Mouse (Mus musculus): ENCODE data around the gene Sertad4. TPM values are rescaled to one million over a fixed set of nuclear protein-coding genes. Genes with fewer than 3 reads are reported as not detected.

Gene Sertad4
- total and polyA plus RNA-seq, 2 experiments from 2014 or later = 4.0 to 5.0 TPM

DNA sequence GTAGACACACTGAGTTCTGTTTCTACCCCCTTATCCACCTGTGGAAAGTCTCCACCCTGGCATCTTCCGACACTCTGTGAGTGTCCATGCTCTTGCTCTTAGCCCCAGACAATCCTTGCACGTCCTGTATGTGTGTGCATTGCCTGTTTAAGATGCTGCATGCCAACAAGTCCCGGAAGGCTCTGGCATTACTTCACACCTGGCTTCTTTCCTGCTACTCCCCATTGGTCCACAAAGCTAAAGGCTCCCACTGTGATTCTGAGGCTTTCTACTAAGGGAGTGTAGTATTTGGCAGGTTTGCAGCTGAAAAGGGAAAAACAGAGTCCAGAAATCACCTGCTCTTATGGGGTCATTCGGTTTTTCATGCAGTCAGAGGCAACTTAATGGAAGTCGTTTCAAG is 17.3 kb upstream of the Sertad4 start:
- Histone ChIP-seq H3K9me3 (replicated peaks; ENCODE audit: control insufficient read depth, low read length) (no peaks in the 10 kb centered on the region), H3K27ac (ENCODE audit: low read depth) (no peak overlapping the region), H3K4me1 (ENCODE audit: control insufficient read depth, insufficient read depth) (no peaks in the 10 kb centered on the region), H3K4me2 (ENCODE audit: low read depth, low read length) (no peak overlapping the region), H3K36me3 (replicated peaks; ENCODE audit: control insufficient read depth, insufficient read depth, low read length) (no peaks in the 10 kb centered on the region), H3K27me3 (ENCODE audit: control insufficient read depth, insufficient read depth, low read length) (no peaks in the 10 kb centered on the region), H3K9ac (replicated peaks; ENCODE audit: low read depth, low read length) (no peak overlapping the region), H3K4me3 (ENCODE audit: low read depth, low read length) (no peak overlapping the region)
- DNase-seq (ENCODE audit: low spot score) (no peak), ATAC-seq (ENCODE audit: insufficient read depth, low read depth) (no peak)
- 65% methylated on average over 5 of the region's 5 CpGs for WGBS
- TF ChIP-seq EP300 (IDR thresholded peaks at IDR 0.05; ENCODE audit: low read depth) = no peak
- no peak for TF ChIP-seq CTCF (IDR thresholded peaks at IDR 0.05; ENCODE audit: low read depth)

DNA sequence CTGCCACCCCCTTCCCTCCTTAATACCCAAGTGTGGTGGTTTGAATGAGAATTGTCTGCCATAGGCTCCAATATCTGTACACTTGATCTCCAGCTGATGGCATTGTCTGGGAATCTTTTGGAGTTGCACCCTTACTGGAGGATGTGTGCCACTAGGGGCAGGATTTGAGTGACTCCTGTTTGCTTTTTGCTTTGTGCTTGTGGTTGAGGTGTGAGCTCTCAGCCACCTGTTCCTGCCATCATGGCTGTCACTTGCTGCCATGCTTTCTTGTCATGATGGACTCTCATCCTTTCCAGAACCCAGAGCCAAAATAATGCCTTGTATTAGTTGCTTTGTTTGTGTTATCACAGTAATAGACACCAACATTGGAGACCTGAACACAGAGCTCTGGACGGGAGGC is 14.2 kb upstream of the Sertad4 start:
- DNase-seq (ENCODE audit: low spot score) (no peak), ATAC-seq (ENCODE audit: insufficient read depth, low read depth) (no peak)
- no peaks in the 10 kb centered on the region for H3K27me3 ChIP-seq (ENCODE audit: control insufficient read depth, insufficient read depth, low read length)
- WGBS = 78% methylated on average over 1 of the region's 1 CpGs
- H3K4me1 ChIP-seq (ENCODE audit: control insufficient read depth, insufficient read depth) = no peaks in the 10 kb centered on the region
- TF ChIP-seq EP300 (IDR thresholded peaks at IDR 0.05; ENCODE audit: low read depth) (no peak), CTCF (IDR thresholded peaks at IDR 0.05; ENCODE audit: low read depth) (0 out of 2 replicates have a peak, but pooled peaks have one; percentile 5)
- H3K27ac ChIP-seq (ENCODE audit: low read depth) = no peak overlapping the region
- H3K4me2 ChIP-seq (ENCODE audit: low read depth, low read length) = no peak overlapping the region
- no peak overlapping the region for H3K9ac ChIP-seq (replicated peaks; ENCODE audit: low read depth, low read length)
- no peak overlapping the region for H3K4me3 ChIP-seq (ENCODE audit: low read depth, low read length)
- no peaks in the 10 kb centered on the region for H3K36me3 ChIP-seq (replicated peaks; ENCODE audit: control insufficient read depth, insufficient read depth, low read length)
- H3K9me3 ChIP-seq (replicated peaks; ENCODE audit: control insufficient read depth, low read length) = no peaks in the 10 kb centered on the region

DNA sequence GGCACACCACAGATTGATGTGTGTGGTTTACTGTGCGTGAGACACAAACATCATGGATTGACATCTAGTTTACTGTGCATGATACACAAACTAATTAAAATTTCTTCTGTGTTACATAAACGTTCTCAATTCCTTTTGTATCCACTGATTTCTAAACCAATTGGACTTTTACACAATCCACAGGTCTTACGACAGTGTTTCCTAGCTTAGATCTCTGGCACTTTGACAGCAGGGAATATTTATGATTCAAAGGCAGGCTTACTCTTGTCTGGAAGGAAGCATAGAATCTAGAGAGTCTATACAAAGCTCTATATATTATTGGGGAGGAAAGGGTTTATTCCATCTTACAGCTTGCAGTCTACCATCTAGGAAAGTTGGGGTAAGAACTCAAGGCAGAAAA is 8.9 kb upstream of the Sertad4 start:
- H3K9me3 ChIP-seq (replicated peaks; ENCODE audit: control insufficient read depth, low read length) = no peaks in the 10 kb centered on the region
- TF ChIP-seq EP300 (IDR thresholded peaks at IDR 0.05; ENCODE audit: low read depth) = no peak
- no peak for TF ChIP-seq CTCF (IDR thresholded peaks at IDR 0.05; ENCODE audit: low read depth)
- H3K36me3 ChIP-seq (replicated peaks; ENCODE audit: control insufficient read depth, insufficient read depth, low read length) = no peaks in the 10 kb centered on the region
- 72% methylated on average over 3 of the region's 3 CpGs for WGBS
- ATAC-seq (ENCODE audit: insufficient read depth, low read depth) (no peak), DNase-seq (ENCODE audit: low spot score) (no peak)
- no peaks in the 10 kb centered on the region for H3K27me3 ChIP-seq (ENCODE audit: control insufficient read depth, insufficient read depth, low read length)
- no peak overlapping the region for H3K27ac ChIP-seq (ENCODE audit: low read depth)
- H3K9ac ChIP-seq (replicated peaks; ENCODE audit: low read depth, low read length) = no peak overlapping the region
- H3K4me2 ChIP-seq (ENCODE audit: low read depth, low read length) = no peak overlapping the region
- no peaks in the 10 kb centered on the region for H3K4me1 ChIP-seq (ENCODE audit: control insufficient read depth, insufficient read depth)
- H3K4me3 ChIP-seq (ENCODE audit: low read depth, low read length) = no peak overlapping the region

DNA sequence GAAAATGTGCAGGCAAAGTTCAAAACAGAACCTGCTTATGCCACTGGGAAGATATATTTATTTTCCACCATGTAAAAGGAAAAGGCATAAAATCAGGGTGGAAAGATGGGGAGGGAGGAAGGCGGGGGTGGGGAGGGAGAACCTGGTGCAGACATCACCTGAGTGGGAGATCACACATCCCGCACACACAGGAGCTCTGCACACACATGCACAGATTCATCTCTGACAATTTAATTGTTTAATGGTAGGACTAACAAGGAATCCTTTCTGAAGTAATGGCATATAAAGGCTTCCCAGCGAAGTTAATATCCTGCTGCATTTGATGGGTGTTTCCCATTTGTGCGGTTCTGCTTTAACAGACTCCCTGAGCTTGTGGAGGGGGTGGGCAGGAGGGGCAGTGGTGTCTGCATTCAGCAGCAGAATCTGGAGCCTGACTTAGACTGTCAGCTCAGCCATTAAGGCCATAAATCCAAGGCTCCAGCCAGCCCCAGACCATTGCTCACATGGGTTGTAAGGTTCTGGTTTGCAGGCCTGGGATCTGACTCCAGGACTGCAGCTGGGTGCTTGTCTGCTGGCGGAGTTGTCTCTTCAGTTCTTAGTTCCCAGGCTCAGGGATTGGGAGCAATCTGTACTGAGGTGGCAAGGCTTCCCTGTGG is 5.9 kb upstream of the Sertad4 start:
- no peak overlapping the region for H3K4me3 ChIP-seq (ENCODE audit: low read depth, low read length)
- H3K9me3 ChIP-seq (replicated peaks; ENCODE audit: control insufficient read depth, low read length) = no peaks in the 10 kb centered on the region
- no peaks in the 10 kb centered on the region for H3K36me3 ChIP-seq (replicated peaks; ENCODE audit: control insufficient read depth, insufficient read depth, low read length)
- 83% methylated on average over 5 of the region's 5 CpGs for WGBS
- H3K4me2 ChIP-seq (ENCODE audit: low read depth, low read length) = no peak overlapping the region
- no peak overlapping the region for H3K9ac ChIP-seq (replicated peaks; ENCODE audit: low read depth, low read length)
- ATAC-seq (ENCODE audit: insufficient read depth, low read depth) (no peak), DNase-seq (ENCODE audit: low spot score) (no peak)
- H3K27ac ChIP-seq (ENCODE audit: low read depth) = no peak overlapping the region
- no peak for TF ChIP-seq EP300 (IDR thresholded peaks at IDR 0.05; ENCODE audit: low read depth)
- no peak for TF ChIP-seq CTCF (IDR thresholded peaks at IDR 0.05; ENCODE audit: low read depth)
- H3K27me3 ChIP-seq (ENCODE audit: control insufficient read depth, insufficient read depth, low read length) = no peaks in the 10 kb centered on the region
- H3K4me1 ChIP-seq (ENCODE audit: control insufficient read depth, insufficient read depth) = no peaks in the 10 kb centered on the region

DNA sequence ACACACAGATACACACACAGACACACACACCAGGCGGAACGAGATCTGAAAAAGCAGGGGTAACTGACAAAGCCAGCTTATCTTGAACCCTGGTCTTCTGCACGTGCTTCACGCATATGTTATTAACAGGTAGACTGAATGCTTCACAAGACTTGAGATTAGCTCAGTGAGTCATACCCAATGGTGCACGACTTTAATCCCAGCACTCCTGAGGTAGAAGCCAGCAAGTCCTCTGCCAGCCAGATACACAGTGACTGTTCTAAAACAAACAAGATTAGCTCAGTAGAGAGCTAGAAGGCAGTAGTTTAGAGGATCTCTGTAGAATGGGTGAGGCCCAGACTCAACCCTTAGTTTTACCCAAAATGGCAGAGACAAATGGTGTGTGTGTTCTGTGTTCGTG is 4.7 kb upstream of the Sertad4 start:
- no peaks in the 10 kb centered on the region for H3K9me3 ChIP-seq (replicated peaks; ENCODE audit: control insufficient read depth, low read length)
- H3K27ac ChIP-seq (ENCODE audit: low read depth) = no peak overlapping the region
- no peak overlapping the region for H3K4me3 ChIP-seq (ENCODE audit: low read depth, low read length)
- TF ChIP-seq EP300 (IDR thresholded peaks at IDR 0.05; ENCODE audit: low read depth) = no peak
- H3K27me3 ChIP-seq (ENCODE audit: control insufficient read depth, insufficient read depth, low read length) = 0 out of 2 replicates have a peak, but pooled peaks cover 3% of the 10 kb centered on the region
- H3K4me2 ChIP-seq (ENCODE audit: low read depth, low read length) = no peak overlapping the region
- no peaks in the 10 kb centered on the region for H3K36me3 ChIP-seq (replicated peaks; ENCODE audit: control insufficient read depth, insufficient read depth, low read length)
- no peak for DNase-seq (ENCODE audit: low spot score)
- 53% methylated on average over 6 of the region's 6 CpGs for WGBS
- no peaks in the 10 kb centered on the region for H3K4me1 ChIP-seq (ENCODE audit: control insufficient read depth, insufficient read depth)
- no peak for ATAC-seq (ENCODE audit: insufficient read depth, low read depth)
- H3K9ac ChIP-seq (replicated peaks; ENCODE audit: low read depth, low read length) = no peak overlapping the region

DNA sequence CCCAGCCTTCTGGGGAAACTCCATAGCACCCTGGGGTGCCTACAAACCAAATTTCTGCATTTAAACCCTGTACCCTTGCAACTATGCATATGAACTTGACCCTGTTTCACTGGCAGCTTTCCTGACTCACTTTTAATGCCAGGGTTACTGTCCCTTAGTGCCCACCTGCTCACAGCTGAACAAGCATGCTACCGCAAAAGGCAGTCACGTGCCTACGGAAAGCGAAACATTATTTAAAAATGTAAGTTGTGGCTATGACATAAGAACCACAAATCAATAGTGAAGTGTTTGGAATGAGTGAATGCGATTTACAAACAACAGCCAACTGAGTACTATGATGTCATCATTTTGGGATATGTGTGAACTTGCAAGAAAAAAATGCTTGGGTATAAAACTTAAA is 2.0 kb upstream of the Sertad4 start:
- peaks cover 24% of the 10 kb centered on the region; the same call in 1 of the 2 replicates for H3K27me3 ChIP-seq (ENCODE audit: control insufficient read depth, insufficient read depth, low read length)
- TF ChIP-seq EP300 (IDR thresholded peaks at IDR 0.05; ENCODE audit: low read depth) = no peak
- TF ChIP-seq CTCF (IDR thresholded peaks at IDR 0.05; ENCODE audit: low read depth) = no peak
- no peak for ATAC-seq (ENCODE audit: insufficient read depth, low read depth)
- H3K36me3 ChIP-seq (replicated peaks; ENCODE audit: control insufficient read depth, insufficient read depth, low read length) = no peaks in the 10 kb centered on the region
- DNase-seq (ENCODE audit: low spot score) = no peak
- no peaks in the 10 kb centered on the region for H3K9me3 ChIP-seq (replicated peaks; ENCODE audit: control insufficient read depth, low read length)
- 93% methylated on average over 5 of the region's 5 CpGs for WGBS
- no peak overlapping the region for H3K9ac ChIP-seq (replicated peaks; ENCODE audit: low read depth, low read length)
- H3K27ac ChIP-seq (ENCODE audit: low read depth) = no peak overlapping the region
- H3K4me1 ChIP-seq (ENCODE audit: control insufficient read depth, insufficient read depth) = peaks cover 2% of the 10 kb centered on the region; the same call in 1 of the 2 replicates
- H3K4me3 ChIP-seq (ENCODE audit: low read depth, low read length) = no peak overlapping the region
- H3K4me2 ChIP-seq (ENCODE audit: low read depth, low read length) = no peak overlapping the region

All from heart, postnatal 0 days (tissue).